Mouse (Mus musculus): Measurements from ENCODE around the gene Synj2.

The Synj2 gene

DNA sequence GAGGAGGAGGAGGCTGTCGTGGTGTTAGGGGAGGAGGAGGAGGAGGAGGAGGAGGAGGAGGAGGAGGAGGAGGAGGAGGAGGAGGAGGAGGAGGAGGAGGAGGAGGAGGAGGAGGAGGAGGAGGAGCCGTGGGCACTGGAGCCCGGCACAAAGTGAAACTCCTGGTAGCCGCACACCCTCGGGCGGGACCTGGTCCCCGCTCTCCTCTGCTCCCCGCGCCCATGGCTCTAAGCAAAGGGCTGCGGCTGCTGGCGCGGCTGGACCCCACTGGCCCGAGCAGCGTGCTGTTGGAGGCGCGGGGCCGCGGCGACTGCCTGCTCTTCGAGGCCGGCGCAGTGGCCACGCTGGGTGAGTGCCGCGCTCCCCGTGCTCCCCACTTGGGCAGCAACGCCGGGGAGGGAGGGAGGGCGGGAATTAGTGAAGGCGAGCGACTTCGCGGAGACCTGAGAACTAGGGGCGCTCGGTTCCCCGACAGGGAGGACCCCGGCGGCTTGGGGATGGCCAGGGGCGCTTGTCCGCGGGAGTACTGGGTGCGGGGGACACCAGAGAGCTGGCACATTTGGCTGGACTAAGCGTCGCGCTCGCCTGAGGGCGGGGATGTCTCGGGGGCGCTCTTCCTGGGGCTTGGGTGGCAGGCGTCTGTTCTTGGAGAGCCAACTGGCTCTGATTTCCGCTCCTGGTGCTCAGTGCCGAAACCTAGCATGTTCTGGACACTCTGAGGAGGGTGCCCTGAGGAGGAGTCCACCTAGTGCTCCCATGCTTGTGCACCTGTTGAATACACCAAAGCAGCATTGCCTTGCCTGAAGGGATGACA is at the start of gene Synj2:
TSS of gene Synj2 (plus strand) at position 51 of the 814 bp plus-strand sequence.
- no peak for DNase-seq (ENCODE audit: low spot score)

DNA sequence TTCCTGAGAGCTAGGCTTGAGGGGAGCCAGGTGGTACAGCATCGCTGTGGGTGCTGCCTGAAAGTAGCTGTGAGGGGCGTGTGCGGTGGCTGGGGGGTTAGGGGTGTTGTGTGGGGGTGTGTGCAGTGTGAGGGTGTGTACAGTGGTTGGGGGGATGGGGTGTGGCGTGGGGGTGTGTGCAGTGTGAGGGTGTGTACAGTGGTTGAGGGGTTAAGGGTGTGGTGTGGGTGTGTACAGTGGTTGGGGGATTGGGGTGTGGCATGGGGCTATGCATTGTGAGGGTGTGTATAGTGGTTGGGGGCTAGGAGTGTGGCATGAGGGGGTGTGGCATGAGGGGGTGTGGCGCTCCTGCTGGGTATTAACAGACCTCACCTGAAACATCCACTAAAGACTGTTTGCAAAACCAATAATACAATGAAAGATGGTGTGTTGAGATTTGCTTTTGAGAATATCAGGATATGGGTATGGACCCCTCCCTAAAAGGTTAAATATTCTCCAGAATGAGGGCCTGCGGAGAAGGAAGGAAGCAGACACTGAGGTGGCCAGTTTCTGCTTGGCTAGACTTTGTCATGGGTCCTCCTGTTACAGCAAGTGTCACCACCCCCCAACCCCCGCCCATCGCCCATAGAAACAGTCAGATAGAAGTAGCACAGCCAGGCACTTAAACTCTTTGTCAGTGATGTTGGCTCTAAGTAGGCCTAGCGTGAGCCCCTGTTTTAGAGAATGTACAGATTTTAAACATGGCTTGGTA is 49.0 kb upstream of the Synj2 start:
- DNase-seq (ENCODE audit: low spot score): no peak

DNA sequence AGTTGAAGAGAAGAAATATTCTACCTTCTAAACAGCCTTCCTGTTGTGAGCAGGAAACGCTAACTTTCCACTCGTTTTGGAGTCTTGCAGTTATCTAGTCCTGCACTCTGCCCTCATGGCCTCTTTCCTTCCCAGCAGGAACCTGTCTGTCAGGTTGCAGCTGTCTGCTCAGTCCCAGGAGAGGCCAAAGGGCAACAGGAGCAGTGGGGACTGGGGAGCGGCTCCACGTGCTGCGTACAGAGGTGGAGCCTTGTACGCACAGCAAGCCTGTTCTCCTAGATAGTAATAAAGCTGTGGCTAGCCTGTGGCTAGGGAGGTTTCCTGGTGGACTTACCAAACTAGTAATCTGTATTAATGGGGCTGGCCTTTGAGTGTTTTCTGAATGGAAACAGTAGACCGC is 48.0 kb upstream of the Synj2 start:
- DNase-seq (ENCODE audit: low spot score): no peak

DNA sequence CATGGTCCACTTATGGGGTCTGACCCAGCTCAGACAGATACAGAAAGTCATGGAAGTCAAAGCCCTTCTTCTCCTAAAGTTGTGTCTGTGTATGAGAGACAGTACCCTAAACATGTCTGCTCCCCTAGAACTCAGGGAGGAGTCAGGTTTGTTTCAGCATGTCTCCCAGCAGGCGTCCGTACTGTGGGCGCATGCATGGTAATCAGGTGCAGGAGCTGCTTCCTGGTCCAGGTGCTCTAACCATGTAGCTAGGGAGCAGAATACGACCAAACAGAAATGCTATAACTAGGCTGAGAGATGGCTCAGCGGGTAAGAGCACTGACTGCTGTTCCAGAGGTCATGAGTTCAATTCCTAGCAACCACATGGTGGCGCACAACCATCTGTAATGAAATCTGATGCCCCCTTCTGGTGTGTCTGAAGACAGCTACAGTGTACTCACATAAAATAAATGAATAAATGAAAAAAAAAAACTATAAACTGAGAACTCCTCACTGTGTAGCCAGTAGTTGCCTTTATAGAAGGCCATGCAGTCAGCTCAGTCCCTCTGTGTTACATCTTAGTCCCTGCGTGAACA is 47.4 kb upstream of the Synj2 start:
- no peak for DNase-seq (ENCODE audit: low spot score)

DNA sequence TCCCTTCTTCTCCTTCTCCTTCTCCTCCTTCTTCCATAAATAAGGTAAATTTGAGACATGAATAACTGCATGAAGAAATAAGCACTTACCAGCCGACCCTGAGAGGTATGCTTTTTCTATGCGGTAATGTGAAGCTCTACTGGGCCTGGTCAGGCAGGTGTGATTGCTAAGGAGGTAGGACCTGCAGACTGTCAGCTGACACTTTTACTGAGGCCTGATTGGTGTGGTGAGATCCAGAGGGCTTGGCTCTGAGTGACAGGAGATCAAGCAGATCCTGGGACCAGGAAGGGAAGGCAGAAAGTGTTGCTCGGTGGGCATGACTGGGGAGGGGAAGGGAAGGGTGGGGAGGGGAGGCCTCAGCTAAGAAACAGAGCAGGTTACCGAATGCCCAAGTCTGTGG is 45.0 kb upstream of the Synj2 start:
- DNase-seq (ENCODE audit: low spot score): no peak

DNA sequence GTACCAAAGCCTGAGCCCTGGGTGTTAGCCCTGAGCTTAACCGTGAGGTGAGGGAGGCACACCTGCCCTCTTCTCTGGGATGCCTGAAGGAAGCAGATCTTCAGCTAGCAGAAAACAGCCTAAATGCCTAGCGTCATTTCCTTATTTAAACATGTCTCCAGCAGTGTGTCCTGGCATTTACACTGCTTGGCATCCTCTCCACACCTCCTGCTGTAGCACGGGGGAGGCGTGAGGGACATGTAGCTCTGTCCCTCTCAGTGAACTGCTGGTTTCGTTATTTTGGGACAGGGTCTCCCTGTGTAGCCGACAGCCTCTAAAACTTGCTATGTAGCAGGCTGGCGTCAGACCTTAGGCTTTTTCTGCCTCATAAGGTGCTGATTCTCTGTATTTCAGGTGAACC is 44.5 kb upstream of the Synj2 start:
- DNase-seq (ENCODE audit: low spot score): no peak

DNA sequence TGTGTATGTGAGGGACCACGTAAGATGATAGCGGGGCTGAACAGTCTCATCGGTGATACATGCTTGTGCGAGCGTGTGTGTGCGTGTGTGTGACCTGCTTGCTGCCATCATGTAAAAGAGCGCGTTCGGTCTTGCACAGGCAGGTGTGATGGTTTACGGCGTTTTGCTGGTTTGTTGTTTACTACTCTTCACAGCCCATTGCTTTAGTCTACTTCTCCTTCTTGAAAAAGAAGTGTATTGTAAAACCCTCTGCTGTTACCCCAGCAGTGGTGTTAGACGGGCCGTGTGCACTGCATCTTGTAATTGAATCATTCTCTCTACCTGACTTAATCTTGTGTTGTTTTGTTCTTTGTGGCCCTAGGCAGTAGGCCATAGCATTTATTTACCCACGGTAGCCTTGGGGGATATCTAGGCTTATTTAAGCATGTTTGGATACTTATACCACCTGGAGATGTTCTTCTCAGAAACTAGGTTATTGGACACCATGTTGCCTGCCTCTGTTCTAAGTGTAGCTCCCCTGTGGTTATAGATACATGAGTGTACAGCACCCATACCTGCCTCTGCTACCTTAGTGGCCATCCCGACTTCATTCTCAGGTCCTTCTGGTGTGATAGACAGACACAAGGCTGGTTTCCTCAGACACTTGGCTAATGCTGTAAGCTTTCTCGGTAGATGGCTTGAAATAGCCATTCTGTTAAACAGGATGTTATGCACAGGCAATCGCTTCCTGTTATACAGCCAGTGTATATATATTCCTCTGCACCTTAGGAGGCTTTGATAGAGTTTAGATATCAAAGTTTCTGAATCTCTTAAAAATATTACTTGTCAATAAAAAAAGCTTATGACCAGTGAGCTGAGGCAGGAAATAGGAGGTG is 43.5 kb upstream of the Synj2 start:
- no peak for DNase-seq (ENCODE audit: low spot score)

DNA sequence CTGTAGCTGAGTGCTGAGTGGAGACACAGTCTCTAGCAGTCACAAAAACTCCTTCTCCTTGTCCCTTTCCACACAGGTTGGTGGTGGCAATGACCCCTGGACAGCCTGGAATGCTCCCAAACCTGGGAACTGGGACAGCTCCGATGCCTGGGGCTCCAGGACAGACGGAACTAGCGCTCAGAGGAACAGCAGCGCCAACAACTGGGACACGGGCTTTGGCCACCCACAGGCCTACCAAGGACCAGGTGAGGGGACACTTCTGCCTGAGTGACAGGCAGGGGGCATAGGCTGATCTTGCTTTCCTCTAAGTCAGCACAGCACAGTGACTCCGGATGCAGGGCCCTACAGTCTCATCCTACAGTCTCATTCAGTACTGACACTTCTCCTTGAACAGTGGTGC is 41.8 kb upstream of the Synj2 start:
- DNase-seq (ENCODE audit: low spot score): no peak

DNA sequence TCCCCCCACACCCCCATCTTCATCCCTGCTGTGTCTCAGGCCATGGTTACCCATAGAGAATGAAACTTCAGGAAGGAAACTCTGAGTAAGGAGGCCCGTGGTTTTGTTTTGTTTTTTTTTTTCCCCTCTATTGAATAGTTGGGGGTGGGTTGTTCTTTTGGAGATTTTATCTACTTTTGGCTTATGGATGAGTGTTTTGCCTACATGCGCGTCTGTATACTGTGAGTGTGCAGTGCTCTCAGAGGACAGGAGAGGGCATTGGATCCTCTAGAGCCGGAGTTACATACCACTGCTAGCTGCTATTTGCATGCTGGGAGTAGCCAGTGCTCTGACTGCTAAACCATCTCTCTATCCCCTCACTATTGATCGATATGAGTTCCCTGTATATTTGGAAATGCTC is 39.7 kb upstream of the Synj2 start:
- DNase-seq (ENCODE audit: low spot score): no peak

DNA sequence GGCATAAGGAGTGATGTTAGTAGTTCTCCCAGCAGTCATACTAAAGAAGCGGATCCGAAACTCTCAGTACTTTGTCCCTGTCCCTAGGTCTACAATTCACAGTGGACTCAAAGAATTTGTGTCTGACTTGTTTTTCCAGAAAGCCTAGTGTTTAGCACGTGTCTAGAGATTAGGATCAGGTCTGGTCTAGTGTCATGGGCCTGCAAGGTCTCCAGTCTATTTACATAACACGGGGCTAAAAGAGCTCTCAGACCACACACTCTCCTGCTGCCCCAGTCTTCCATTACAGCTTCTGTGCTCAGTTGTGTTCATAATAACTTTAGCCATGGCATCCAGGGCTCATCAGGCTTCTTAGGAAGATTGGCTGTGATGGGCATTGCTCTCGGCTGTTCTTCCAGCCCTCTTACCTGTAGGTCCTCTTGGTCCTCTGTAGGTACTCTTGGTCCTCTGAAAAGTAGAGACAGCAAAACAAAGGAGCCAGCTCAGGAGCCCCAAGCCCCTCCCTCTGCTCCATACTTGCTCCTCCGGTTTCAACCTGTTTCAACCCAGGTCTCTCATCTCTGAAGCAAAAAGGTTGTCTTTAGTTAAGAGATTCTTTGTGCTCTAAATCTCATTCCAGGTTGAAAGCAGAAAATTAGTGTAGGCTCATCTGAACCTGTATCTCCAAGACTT is 37.3 kb upstream of the Synj2 start:
- no peak for DNase-seq (ENCODE audit: low spot score)

DNA sequence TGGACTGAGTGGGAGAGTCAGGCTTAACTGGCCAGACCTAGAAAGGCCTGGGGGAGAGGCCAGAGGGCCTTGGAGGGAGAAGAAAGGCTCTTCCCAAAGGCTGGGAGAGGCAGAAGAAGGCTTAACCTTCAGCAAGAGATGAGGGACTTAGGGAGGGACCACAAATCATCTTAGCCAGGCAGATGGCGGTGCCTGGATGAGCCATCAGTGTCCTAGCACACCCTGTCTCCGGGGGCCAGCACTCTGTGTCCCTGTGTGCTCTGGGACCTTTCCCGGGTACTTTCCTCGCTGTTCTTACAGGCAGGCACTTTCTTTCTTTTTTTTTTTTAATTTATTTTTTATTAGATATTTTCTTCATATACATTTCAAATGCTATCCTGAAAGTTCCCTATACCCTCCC is 31.4 kb upstream of the Synj2 start:
- DNase-seq (ENCODE audit: low spot score): no peak

DNA sequence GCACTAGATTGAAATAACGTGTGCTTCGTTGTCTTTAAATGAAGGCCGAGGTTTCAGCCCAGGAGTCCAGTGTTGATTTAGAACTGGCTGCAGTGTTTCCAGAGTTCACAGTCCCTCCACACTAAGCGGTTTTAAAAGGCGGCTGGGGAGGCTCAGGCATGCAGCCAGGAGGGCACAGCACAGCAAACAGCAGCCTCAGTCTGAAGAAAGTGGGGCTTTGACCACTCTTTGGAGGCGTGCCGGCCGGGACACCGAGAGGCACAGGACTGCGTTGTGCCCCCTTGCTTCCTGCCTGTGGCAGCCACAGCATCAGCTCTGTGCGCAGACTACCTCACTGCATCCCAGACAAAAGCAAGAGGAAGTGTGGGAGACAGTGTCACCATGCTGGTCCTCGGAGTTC is 29.5 kb upstream of the Synj2 start:
- no peak for DNase-seq (ENCODE audit: low spot score)

DNA sequence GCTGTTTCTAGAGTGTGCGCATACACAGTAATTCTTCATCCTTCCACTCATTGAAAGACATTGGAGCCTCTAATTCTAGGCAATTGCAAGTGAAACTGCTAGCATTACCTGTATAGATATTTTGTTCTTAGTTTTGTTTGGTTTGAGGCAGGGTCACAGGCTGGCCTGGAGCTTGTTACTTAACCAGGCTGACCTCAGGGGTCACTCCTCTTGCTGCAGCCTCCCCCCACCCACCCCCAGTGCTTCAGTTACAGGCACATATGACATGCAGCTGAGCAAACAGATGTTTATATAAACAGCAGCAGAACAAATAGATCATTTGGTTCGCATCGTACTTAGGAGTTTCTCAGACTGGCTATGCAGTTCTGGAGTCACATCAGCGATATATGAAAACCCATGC is 28.3 kb upstream of the Synj2 start:
- DNase-seq (ENCODE audit: low spot score): no peak

DNA sequence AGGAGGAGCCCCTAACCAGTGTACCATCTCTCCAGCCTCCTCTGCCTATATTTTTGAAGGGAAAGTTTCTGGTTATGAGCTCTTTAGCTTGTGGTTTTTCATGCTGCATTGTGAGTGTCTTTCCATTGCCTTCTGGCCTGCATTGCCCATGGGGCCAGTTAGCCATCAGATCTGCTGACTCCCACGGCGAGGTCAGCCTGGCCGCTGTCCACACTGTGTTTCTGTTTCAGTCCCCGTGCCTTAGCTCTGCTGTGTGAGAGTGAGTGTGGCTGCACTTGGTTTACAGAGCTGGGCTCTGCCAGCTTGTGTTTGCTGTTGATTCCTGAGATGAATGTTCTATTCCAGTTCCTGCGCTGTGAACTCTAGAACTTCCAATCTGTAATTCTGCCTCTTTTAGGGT is 26.9 kb upstream of the Synj2 start:
- no peak for DNase-seq (ENCODE audit: low spot score)

DNA sequence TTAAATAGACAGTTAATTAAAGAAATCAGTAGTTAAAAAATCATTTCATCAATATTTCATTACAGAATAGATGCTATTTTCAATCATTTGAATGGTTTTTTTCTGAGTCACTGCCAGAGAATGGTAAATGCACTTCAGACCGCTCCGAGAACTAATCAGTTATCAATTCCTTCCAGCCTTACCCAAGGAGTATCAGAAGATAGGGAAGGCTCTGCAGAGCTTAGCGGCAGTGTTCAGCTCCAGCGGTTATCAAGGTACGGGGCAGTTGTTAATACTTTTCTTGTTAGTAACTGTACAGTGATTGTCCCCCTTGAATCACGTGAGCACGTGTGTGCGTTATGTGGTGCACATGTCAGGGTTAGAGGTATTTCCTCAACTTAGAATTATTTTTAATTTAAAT is 19.1 kb upstream of the Synj2 start:
- no peak for DNase-seq (ENCODE audit: low spot score)

DNA sequence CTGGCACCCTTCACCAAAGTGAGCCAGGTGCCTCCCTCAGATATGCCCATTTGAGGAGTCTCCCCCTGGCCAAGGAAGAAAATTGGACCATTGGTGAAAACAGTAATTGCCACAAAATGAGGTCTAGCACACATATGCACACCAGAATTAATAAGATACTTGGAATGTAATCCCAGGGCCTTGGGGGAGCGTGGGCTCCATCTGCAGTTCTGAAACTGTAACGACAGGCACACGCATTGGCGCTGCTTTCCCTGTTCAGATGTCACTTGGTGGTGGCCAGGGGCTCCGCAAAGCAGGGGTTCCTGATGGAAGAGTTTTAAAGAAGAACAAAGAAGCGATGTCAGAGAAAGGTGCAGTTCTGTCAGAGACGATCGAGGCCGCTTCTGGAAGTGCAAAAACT is 17.8 kb upstream of the Synj2 start:
- no peak for DNase-seq (ENCODE audit: low spot score)

DNA sequence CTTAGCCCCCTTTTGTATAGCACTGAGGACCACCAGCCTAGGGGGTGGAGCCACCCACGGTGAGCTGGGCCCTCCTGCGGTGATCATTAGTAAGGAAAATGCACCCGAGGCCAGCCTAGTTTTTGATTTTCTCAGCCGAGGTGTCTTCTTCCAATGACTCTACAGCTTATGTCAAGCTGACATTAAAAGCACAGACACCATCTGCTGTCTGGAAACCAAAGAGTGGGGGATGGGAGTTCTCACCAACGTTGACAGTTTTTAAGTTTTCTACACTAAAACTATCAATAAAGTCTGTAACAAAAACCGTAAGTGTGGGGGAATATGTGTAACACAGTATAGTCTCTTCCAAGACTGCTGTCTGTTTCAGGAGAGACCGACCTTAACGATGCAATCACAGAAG is 16.8 kb upstream of the Synj2 start:
- DNase-seq (ENCODE audit: low spot score): no peak

DNA sequence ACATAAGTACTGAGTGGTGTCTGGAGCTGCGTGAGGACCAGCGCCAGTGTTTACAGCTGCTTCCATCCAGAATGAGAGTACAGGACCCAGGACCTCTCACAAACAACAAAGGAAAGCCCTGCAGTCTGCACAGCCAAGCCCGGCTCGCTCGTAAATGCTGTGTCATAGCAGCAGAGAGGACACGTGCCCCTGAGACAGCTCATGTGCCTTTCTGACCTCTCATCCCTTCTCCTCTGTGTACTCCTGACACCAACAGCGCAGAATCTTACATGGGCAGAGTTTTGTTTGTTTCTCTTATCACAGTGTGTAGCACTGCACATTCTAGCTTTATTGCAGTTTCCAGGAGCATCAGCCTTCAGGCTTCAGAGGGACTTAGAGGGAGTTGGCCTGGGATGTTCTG is 14.4 kb upstream of the Synj2 start:
- DNase-seq (ENCODE audit: low spot score): no peak

DNA sequence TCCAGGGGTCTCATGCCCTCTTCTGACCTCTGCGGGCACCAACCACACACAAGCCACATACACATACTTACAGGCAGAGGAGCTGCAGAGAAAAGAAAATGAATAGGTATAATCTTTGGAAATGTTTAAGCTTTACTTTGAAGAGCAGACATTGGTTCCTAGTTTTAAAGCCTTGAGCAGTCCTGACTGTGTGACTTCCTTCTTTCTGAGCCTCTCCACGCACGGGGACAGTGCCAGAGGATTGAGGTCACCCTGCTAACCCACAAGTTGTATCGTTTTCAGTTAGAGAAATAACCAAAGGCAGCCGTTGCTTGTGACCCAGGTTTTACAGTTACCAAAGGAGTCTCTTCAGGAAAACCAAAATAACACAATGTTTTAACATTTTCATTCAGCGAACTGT is 12.0 kb upstream of the Synj2 start:
- DNase-seq (ENCODE audit: low spot score): no peak

DNA sequence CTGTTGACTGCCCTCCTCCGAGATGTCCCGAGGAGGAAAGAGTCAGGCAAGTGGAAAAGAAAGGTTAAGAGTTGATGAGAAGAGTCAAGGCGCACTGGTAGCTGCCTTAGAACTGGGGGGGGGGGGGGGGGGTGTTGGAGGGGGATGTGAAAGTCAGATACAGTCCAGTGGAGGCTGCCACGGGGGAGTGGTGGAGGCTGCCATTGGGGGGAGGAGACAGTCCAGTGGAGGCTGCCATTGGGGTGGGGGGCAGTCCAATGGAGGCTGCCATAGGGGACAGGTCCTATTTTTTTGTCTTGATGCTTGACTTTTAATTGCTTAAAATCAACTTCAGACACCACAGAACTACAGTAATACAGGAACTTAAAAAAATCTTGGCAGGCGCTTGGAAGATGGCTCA is 8.9 kb upstream of the Synj2 start:
- DNase-seq (ENCODE audit: low spot score): no peak

DNA sequence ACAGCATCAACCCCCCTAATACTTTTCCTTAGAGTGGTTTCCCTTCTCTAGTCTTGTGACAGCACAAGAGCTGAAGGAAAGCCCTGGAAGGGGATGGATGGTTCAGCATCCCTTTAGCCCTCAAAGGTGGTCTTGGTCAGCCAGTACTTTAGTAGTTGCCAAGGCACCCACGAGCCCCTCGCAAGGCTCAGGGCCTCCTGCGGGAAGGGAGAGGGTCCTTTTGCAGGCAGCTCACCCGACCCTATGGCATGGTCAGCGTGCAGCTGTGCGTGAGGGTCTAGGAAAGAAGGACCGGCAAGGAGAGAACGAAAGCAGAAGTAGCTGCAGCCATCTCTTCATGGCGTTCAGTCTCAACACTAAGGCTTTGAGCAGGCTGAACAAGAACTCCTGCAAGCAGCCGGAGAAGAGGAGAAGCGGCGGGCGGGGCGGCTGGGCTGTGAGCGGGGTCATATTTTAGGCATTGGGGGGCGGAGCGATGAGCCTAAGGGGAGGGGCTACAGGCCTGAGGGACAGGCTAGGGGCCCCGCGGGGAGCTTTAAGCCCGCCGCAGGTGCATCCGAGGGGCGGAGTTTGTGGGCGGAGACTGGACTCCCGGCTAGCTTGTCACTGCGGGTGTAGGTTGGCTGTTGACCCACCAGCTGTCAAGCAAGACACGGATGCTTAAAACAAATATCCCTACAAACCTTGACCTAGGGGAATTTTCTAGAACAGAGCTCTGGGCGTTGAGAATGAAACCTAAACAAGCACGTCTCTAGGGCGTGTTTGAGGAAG is 6.3 kb upstream of the Synj2 start:
- no peak for DNase-seq (ENCODE audit: low spot score)

Measured in layer of hippocampus, adult 9-10 months (tissue).